Mouse (Mus musculus): ENCODE results near the gene Fam149a. TPM values are rescaled to one million over a fixed set of nuclear protein-coding genes. Genes with fewer than 3 reads are reported as not detected.

The Fam149a gene
- polyA plus RNA-seq, 2 experiments = 12.9 to 14.9 TPM

- H3K27me3 ChIP-seq (ENCODE audit: control insufficient read depth, insufficient read depth, low read length) = no peaks in the 10 kb centered on the region
- H3K27ac ChIP-seq (replicated peaks; ENCODE audit: low read depth, low read length) = no peak overlapping the region
- 82% methylated on average over 2 of the region's 2 CpGs for WGBS
Observed at GRCm38 (mm10) chr8:45321365-45321764, 60.7 kb downstream of the Fam149a start.

GRCm38 (mm10) chr8:45320930-45321329 is 61.2 kb downstream of the Fam149a start:
- H3K9me3 ChIP-seq (ENCODE audit: control insufficient read depth, low read length) = no peaks in the 10 kb centered on the region
- no peak overlapping the region for H3K9ac ChIP-seq (ENCODE audit: low read depth, low read length, severe bottlenecking)
- H3K27ac ChIP-seq (replicated peaks; ENCODE audit: low read depth, low read length) = no peak overlapping the region
- no peaks in the 10 kb centered on the region for H3K27me3 ChIP-seq (ENCODE audit: control insufficient read depth, insufficient read depth, low read length)
- no peak overlapping the region for H3K4me2 ChIP-seq (replicated peaks; ENCODE audit: low read depth, low read length, severe bottlenecking)
- DNase-seq (ENCODE audit: low spot score) = no peak
- no peak for TF ChIP-seq POLR2A (IDR thresholded peaks at IDR 0.05; ENCODE audit: borderline replicate concordance, extremely low read depth, insufficient read depth, insufficient read length)
- WGBS = 50% methylated on average over 1 of the region's 1 CpGs
- no peaks in the 10 kb centered on the region for H3K36me3 ChIP-seq (ENCODE audit: control insufficient read depth, insufficient read depth, low read length)
- H3K4me1 ChIP-seq (ENCODE audit: control insufficient read depth, insufficient read depth, low read length) = no peaks in the 10 kb centered on the region
- H3K4me3 ChIP-seq (replicated peaks; ENCODE audit: low read length) = no peak overlapping the region
- no peak for ATAC-seq (ENCODE audit: low FRiP score, low read depth)

More at GRCm38 (mm10) chr8:45321365-45321764, 60.7 kb downstream of the Fam149a start:
- TF ChIP-seq POLR2A (IDR thresholded peaks at IDR 0.05; ENCODE audit: borderline replicate concordance, extremely low read depth, insufficient read depth, insufficient read length) = no peak
- H3K36me3 ChIP-seq (ENCODE audit: control insufficient read depth, insufficient read depth, low read length) = no peaks in the 10 kb centered on the region
- H3K9ac ChIP-seq (ENCODE audit: low read depth, low read length, severe bottlenecking) = no peak overlapping the region
- H3K4me2 ChIP-seq (replicated peaks; ENCODE audit: low read depth, low read length, severe bottlenecking) = no peak overlapping the region
- ATAC-seq (ENCODE audit: low FRiP score, low read depth) = no peak
- no peak overlapping the region for H3K4me3 ChIP-seq (replicated peaks; ENCODE audit: low read length)
- DNase-seq (ENCODE audit: low spot score) = no peak
- H3K9me3 ChIP-seq (ENCODE audit: control insufficient read depth, low read length) = no peaks in the 10 kb centered on the region
- H3K4me1 ChIP-seq (ENCODE audit: control insufficient read depth, insufficient read depth, low read length) = no peaks in the 10 kb centered on the region

DNA sequence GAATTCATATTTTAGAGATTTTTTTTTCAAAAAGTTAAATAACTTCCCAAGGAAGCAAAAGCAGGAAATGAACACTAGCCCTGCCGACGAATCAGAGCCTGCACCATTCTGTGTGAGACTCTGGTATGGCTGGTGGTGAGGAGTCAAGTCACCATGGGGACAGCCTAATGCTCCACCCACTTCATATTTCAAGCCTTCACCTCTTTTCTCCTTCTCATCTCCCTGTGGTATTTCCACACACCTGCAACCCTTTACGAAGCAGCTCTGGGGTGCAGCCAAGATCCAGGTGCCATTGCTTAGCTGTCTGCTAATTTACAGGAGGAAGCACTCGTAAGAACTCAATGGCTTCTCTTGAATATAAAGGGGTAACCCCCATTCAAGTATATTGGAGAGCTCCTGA is 71.1 kb downstream of the Fam149a start:
- no peak overlapping the region for H3K9ac ChIP-seq (ENCODE audit: low read depth, low read length, severe bottlenecking)
- no peak overlapping the region for H3K4me2 ChIP-seq (replicated peaks; ENCODE audit: low read depth, low read length, severe bottlenecking)
- 66% methylated on average over 4 of the region's 4 CpGs for WGBS
- H3K4me1 ChIP-seq (ENCODE audit: control insufficient read depth, insufficient read depth, low read length) = no peaks in the 10 kb centered on the region
- no peak for TF ChIP-seq POLR2A (IDR thresholded peaks at IDR 0.05; ENCODE audit: borderline replicate concordance, extremely low read depth, insufficient read depth, insufficient read length)
- H3K4me3 ChIP-seq (replicated peaks; ENCODE audit: low read length) = no peak overlapping the region
- ATAC-seq (ENCODE audit: low FRiP score, low read depth) = 0 out of 2 replicates have a peak, but pooled peaks have one; percentile 19
- no peaks in the 10 kb centered on the region for H3K9me3 ChIP-seq (ENCODE audit: control insufficient read depth, low read length)
- no peaks in the 10 kb centered on the region for H3K27me3 ChIP-seq (ENCODE audit: control insufficient read depth, insufficient read depth, low read length)
- DNase-seq (ENCODE audit: low spot score) = no peak
- H3K36me3 ChIP-seq (ENCODE audit: control insufficient read depth, insufficient read depth, low read length) = no peaks in the 10 kb centered on the region
- H3K27ac ChIP-seq (replicated peaks; ENCODE audit: low read depth, low read length) = no peak overlapping the region

DNA sequence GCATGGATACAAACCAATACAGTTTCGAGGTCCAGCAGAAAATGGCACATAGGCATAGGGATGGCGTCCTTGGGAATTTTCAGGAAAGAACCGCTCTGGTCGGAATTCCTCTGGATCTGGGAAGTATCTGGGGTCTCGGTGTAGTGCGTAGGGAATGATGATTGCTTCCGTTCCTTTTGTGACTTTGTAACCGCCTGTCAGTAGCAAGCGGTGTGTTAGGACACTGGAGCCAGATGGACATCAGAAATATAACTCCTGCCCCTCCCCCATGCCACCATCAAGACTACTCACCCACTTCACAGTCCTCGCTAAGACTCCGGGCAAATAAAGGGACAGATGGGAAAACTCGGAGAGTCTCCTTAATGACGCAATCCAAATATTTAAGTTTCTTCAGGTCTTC is 73.7 kb downstream of the Fam149a start, which contains the start of gene Gm45753:
Gene Gm45753 (minus strand): TSS at position 101 of the 400 bp plus-strand sequence.
- DNase-seq (ENCODE audit: low spot score) (no peak), ATAC-seq (ENCODE audit: low FRiP score, low read depth) (no peak)
- no peaks in the 10 kb centered on the region for H3K27me3 ChIP-seq (ENCODE audit: control insufficient read depth, insufficient read depth, low read length)
- no peaks in the 10 kb centered on the region for H3K9me3 ChIP-seq (ENCODE audit: control insufficient read depth, low read length)
- no peak within 1 kb of the TSS for H3K9ac ChIP-seq (ENCODE audit: low read depth, low read length, severe bottlenecking)
- no peak within 1 kb of the TSS for H3K27ac ChIP-seq (replicated peaks; ENCODE audit: low read depth, low read length)
- H3K4me3 ChIP-seq (replicated peaks; ENCODE audit: low read length) = no peak within 1 kb of the TSS
- H3K4me1 ChIP-seq (ENCODE audit: control insufficient read depth, insufficient read depth, low read length) = no peaks in the 10 kb centered on the region
- TF ChIP-seq POLR2A (IDR thresholded peaks at IDR 0.05; ENCODE audit: borderline replicate concordance, extremely low read depth, insufficient read depth, insufficient read length) = no peak
- no peak within 1 kb of the TSS for H3K4me2 ChIP-seq (replicated peaks; ENCODE audit: low read depth, low read length, severe bottlenecking)
- 92% methylated on average over 13 of the region's 13 CpGs for WGBS
- H3K36me3 ChIP-seq (ENCODE audit: control insufficient read depth, insufficient read depth, low read length) = no peaks in the 10 kb centered on the region

- Histone ChIP-seq H3K27ac (replicated peaks; ENCODE audit: low read depth, low read length) (no peak overlapping the region), H3K4me1 (ENCODE audit: control insufficient read depth, insufficient read depth, low read length) (no peaks in the 10 kb centered on the region), H3K4me2 (replicated peaks; ENCODE audit: low read depth, low read length, severe bottlenecking) (no peak overlapping the region), H3K4me3 (replicated peaks; ENCODE audit: low read length) (no peak overlapping the region), H3K9ac (ENCODE audit: low read depth, low read length, severe bottlenecking) (no peak overlapping the region), H3K27me3 (ENCODE audit: control insufficient read depth, insufficient read depth, low read length) (no peaks in the 10 kb centered on the region), H3K36me3 (ENCODE audit: control insufficient read depth, insufficient read depth, low read length) (no peaks in the 10 kb centered on the region), H3K9me3 (ENCODE audit: control insufficient read depth, low read length) (no peaks in the 10 kb centered on the region)
- WGBS = 58% methylated on average over 1 of the region's 1 CpGs
- no peak for ATAC-seq (ENCODE audit: low FRiP score, low read depth)
- TF ChIP-seq POLR2A (IDR thresholded peaks at IDR 0.05; ENCODE audit: borderline replicate concordance, extremely low read depth, insufficient read depth, insufficient read length) = no peak
- DNase-seq (ENCODE audit: low spot score) = no peak
Observed at GRCm38 (mm10) chr8:45305479-45305878, 76.6 kb downstream of the Fam149a start.

- H3K4me3 ChIP-seq (replicated peaks; ENCODE audit: low read length) = no peak overlapping the region
- DNase-seq (ENCODE audit: low spot score) = no peak
- WGBS = 88% methylated on average over 3 of the region's 3 CpGs
- no peaks in the 10 kb centered on the region for H3K9me3 ChIP-seq (ENCODE audit: control insufficient read depth, low read length)
- H3K9ac ChIP-seq (ENCODE audit: low read depth, low read length, severe bottlenecking) = no peak overlapping the region
- no peak overlapping the region for H3K4me2 ChIP-seq (replicated peaks; ENCODE audit: low read depth, low read length, severe bottlenecking)
- ATAC-seq (ENCODE audit: low FRiP score, low read depth) = no peak
- no peak for TF ChIP-seq POLR2A (IDR thresholded peaks at IDR 0.05; ENCODE audit: borderline replicate concordance, extremely low read depth, insufficient read depth, insufficient read length)
- no peaks in the 10 kb centered on the region for H3K4me1 ChIP-seq (ENCODE audit: control insufficient read depth, insufficient read depth, low read length)
- H3K27me3 ChIP-seq (ENCODE audit: control insufficient read depth, insufficient read depth, low read length) = no peaks in the 10 kb centered on the region
- no peaks in the 10 kb centered on the region for H3K36me3 ChIP-seq (ENCODE audit: control insufficient read depth, insufficient read depth, low read length)
- H3K27ac ChIP-seq (replicated peaks; ENCODE audit: low read depth, low read length) = no peak overlapping the region
Observed at GRCm38 (mm10) chr8:45304354-45304753, 77.7 kb downstream of the Fam149a start.

Data from limb, embryonic 14.5 days (tissue).